ENCODE assay signal across 17 mouse cellular contexts in genomic region chr1:171224857-171225256, GRCm38 (mm10). TPM values are rescaled to one million over a fixed set of nuclear protein-coding genes. Genes with fewer than 3 reads are reported as not detected.
A peak's percentile ranks its signal among the peaks of the same experiment; 100 is the strongest.
DNase-seq lines count a peak whose midpoint lies in the region; ATAC-seq lines count a peak whose summit lies in the region.
"Had no signal": no experiment of that assay in that cellular context is flagged by ENCODE, and none has a peak within 500 bp of the region (broad histone marks: within the 10 kb centered on the region; RNA-seq: fewer than 3 reads in every experiment).

TSS of gene Apoa2 (plus strand) at chr1:171225054.

- H3K9ac ChIP-seq in kidney, embryonic 15.5 days = no peak within 1 kb of the TSS
- no peak within 1 kb of the TSS for H3K9ac ChIP-seq in stomach, embryonic 16.5 days (ENCODE audit: low read length)
- H3K9ac ChIP-seq: forebrain, embryonic 12.5 days; limb, embryonic 12.5 days; midbrain, embryonic 15.5 days; neural tube, embryonic 12.5 days had no signal

- DNase-seq in kidney, postnatal 25 days = no peak
- peak; percentile 62 for DNase-seq in liver
- no peak for DNase-seq in frontal cortex, adult 2 months (ENCODE audit: extremely low spot score in 1 of 2, low spot score in 1 of 2)
- DNase-seq: cerebellum, postnatal 10 days; layer of hippocampus, postnatal 36 days; lung, postnatal 4 days; retina, postnatal 1 day; thymus, adult 2 months had no signal

- H3K36me3 ChIP-seq in erythroblast, embryonic 14.5 days (ENCODE audit: control insufficient read depth) = peaks cover 8% of the 10 kb centered on the region
- peaks cover 6% of the 10 kb centered on the region for H3K36me3 ChIP-seq in kidney, embryonic 15.5 days
- no peaks in the 10 kb centered on the region for H3K36me3 ChIP-seq in stomach, embryonic 16.5 days (ENCODE audit: control insufficient read depth, insufficient read depth, low read length)

- no peaks in the 10 kb centered on the region for H3K9me3 ChIP-seq in erythroblast, embryonic 14.5 days (ENCODE audit: control insufficient read depth, low read length)
- H3K9me3 ChIP-seq in kidney, embryonic 15.5 days (replicated peaks) = no peaks in the 10 kb centered on the region
- H3K9me3 ChIP-seq in stomach, embryonic 16.5 days (replicated peaks; ENCODE audit: control insufficient read depth, low read length) = no peaks in the 10 kb centered on the region
- H3K9me3 ChIP-seq: forebrain, embryonic 12.5 days; limb, embryonic 12.5 days; midbrain, embryonic 15.5 days; neural tube, embryonic 12.5 days had no signal

- H3K27me3 ChIP-seq in erythroblast, embryonic 14.5 days (ENCODE audit: control insufficient read depth) = no peaks in the 10 kb centered on the region; the same call in 1 of the 2 replicates
- no peaks in the 10 kb centered on the region for H3K27me3 ChIP-seq in kidney, embryonic 15.5 days
- H3K27me3 ChIP-seq in stomach, embryonic 16.5 days (ENCODE audit: control insufficient read depth, insufficient read depth, low read length) = no peaks in the 10 kb centered on the region
- H3K27me3 ChIP-seq: forebrain, embryonic 12.5 days; limb, embryonic 12.5 days; midbrain, embryonic 15.5 days; neural tube, embryonic 12.5 days had no signal

- 69% methylated on average over 5 of the region's 5 CpGs for WGBS in kidney, embryonic 15.5 days
- WGBS in stomach, embryonic 16.5 days = 68% methylated on average over 5 of the region's 5 CpGs

- H3K4me1 ChIP-seq in erythroblast, embryonic 14.5 days (ENCODE audit: control insufficient read depth) = peaks cover 27% of the 10 kb centered on the region
- peaks cover 24% of the 10 kb centered on the region for H3K4me1 ChIP-seq in kidney, embryonic 15.5 days
- peaks cover 15% of the 10 kb centered on the region for H3K4me1 ChIP-seq in stomach, embryonic 16.5 days (ENCODE audit: control insufficient read depth, insufficient read depth, low read length)

- no peak within 1 kb of the TSS for H3K27ac ChIP-seq in kidney, embryonic 15.5 days
- H3K27ac ChIP-seq in stomach, embryonic 16.5 days (ENCODE audit: low read length) = no peak within 1 kb of the TSS
- H3K27ac ChIP-seq: forebrain, embryonic 12.5 days; limb, embryonic 12.5 days; midbrain, embryonic 15.5 days; neural tube, embryonic 12.5 days had no signal

- no peak within 1 kb of the TSS for H3K4me2 ChIP-seq in kidney, embryonic 15.5 days
- H3K4me2 ChIP-seq in stomach, embryonic 16.5 days (ENCODE audit: low read depth, low read length) = no peak within 1 kb of the TSS
- H3K4me2 ChIP-seq: forebrain, embryonic 12.5 days; limb, embryonic 12.5 days; midbrain, embryonic 15.5 days; neural tube, embryonic 12.5 days had no signal

- no peak for ATAC-seq in erythroblast, adult 5-6 weeks (replicated peaks; ENCODE audit: low FRiP score, poor library complexity, severe bottlenecking)
- no peak for ATAC-seq in kidney, embryonic 15.5 days (replicated peaks; ENCODE audit: low FRiP score)
- ATAC-seq in stomach, embryonic 16.5 days (ENCODE audit: insufficient read depth, low FRiP score) = no peak
- ATAC-seq in megakaryocyte, adult 5-6 weeks (ENCODE audit: poor library complexity, severe bottlenecking) = no peak
- ATAC-seq: midbrain, embryonic 15.5 days had no signal

- H3K4me3 ChIP-seq in erythroblast, embryonic 14.5 days (replicated peaks) = peak within 1 kb of the TSS; percentile 52
- H3K4me3 ChIP-seq in kidney, embryonic 15.5 days (replicated peaks) = no peak within 1 kb of the TSS
- no peak within 1 kb of the TSS for H3K4me3 ChIP-seq in stomach, embryonic 16.5 days (replicated peaks; ENCODE audit: low read length)
- H3K4me3 ChIP-seq: forebrain, embryonic 12.5 days; limb, embryonic 12.5 days; midbrain, embryonic 15.5 days; neural tube, embryonic 12.5 days had no signal

RNA-seq across cellular contexts. Expression of gene Apoa2, which starts in this region (rescaled TPM):
- 0.42 and 2.1 TPM in 2 replicates for polyA plus RNA-seq in erythroblast, embryonic 14.5 days (2012)
- total RNA-seq in erythroblast, adult 5-6 weeks (2015; ENCODE audit: low replicate concordance) = not detected in 2 replicates
- not detected in 2 replicates for total RNA-seq in erythroblast, adult 5-6 weeks (2017; ENCODE audit: low replicate concordance)
- polyA plus RNA-seq in kidney, embryonic 15.5 days (2015; fragmentation: Nextera tagmentation; extraction: Ambion mirVana) = 45.5 and 97.5 TPM in 2 replicates
- polyA plus RNA-seq in stomach, embryonic 16.5 days (2015; fragmentation: Nextera tagmentation; extraction: Ambion mirVana) = 257 and 347 TPM in 2 replicates
- 0.87 TPM in 1 of 2 replicates, not detected in the other for total RNA-seq in megakaryocyte, adult 5-6 weeks (2015)
- total RNA-seq in megakaryocyte, adult 5-6 weeks (2017) = not detected in 2 replicates
- polyA plus RNA-seq in frontal cortex, adult 2 months (2012; rRNA removed) = 3.9 and 5.2 TPM in 2 replicates
